Mouse (Mus musculus): Measurements from ENCODE around the gene Shd. TPM values are rescaled to one million over a fixed set of nuclear protein-coding genes. Genes with fewer than 3 reads are reported as not detected.
A peak's percentile ranks its signal among the peaks of the same experiment; 100 is the strongest.

Shd gene
- total and polyA plus RNA-seq, 3 experiments = 0.46 to 0.87 (median 0.47) TPM

DNA sequence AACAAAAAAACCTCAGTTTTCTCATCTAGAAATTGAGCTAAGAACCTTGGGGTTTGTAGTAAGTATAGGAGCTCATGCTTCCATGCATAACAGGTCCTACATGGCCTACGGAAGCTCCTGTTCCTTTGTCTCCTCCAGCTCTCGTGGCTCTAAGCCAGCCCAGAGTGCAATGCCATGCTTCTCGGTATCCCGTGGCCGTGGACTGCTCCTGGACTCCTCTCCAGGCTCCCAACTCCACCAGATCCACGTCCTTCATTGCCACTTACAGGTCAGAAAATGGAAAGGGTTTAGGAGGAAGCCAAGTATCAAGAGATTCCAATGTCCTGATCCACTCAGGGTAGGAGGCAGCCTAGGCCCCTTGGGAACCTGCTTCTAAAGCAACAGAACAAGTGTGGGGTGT, 16.5 kb upstream of the Shd start:
- Histone ChIP-seq H3K79me2 (replicated peaks; ENCODE audit: control insufficient read depth, extremely low read depth, insufficient read depth, poor library complexity, severe bottlenecking) (peaks cover 32% of the 10 kb centered on the region), H3K27me3 (replicated peaks) (no peaks in the 10 kb centered on the region), H3K36me3 (replicated peaks in 1 of 2; ENCODE audit: control insufficient read depth in 1 of 2, insufficient read depth in 1 of 2, low read length in 1 of 2) (peaks cover 28 to 37% of the 10 kb centered on the region in 2 experiments), H3K9me3 (replicated peaks; ENCODE audit: low read length) (no peaks in the 10 kb centered on the region), H3K27ac (ENCODE audit: insufficient read depth, low read depth) (peak overlapping the region; percentile 76), H3K9ac (ENCODE audit: insufficient read depth, low read depth) (peak overlapping the region; percentile 69), H3K4me2 (ENCODE audit: insufficient read depth, low read depth, poor library complexity, severe bottlenecking) (peak overlapping the region; percentile 81), H3K4me3 (replicated peaks in 1 of 3; ENCODE audit: low read depth in 2 of 3, low read length in 2 of 3, poor library complexity in 1 of 3) (peak overlapping the region; percentile 68 to 75 (median 72)), H3K4me1 (ENCODE audit: control insufficient read depth in 1 of 2, insufficient read depth in 2 of 2) (peaks cover 30 to 62% of the 10 kb centered on the region in 2 experiments)
- DNase-seq (ENCODE audit: extremely low read depth) = no peak
- TF ChIP-seq BHLHE40 (IDR thresholded peaks at IDR 0.05; ENCODE audit: low read depth, low read length) (no peak), NELFE (IDR thresholded peaks at IDR 0.05; ENCODE audit: low read depth, low read length) (no peak), USF1 (IDR thresholded peaks at IDR 0.05; ENCODE audit: low read depth, low read length) (no peak), CTCF (conservative IDR thresholded peaks at IDR 0.05 in 1 of 2, IDR thresholded peaks at IDR 0.05 in 1 of 2; ENCODE audit: low read depth in 2 of 2, low read length in 2 of 2) (no peak), MAX (IDR thresholded peaks at IDR 0.05; ENCODE audit: low read length) (no peak), CHD2 (IDR thresholded peaks at IDR 0.05; ENCODE audit: low read length) (no peak), JUN (IDR thresholded peaks at IDR 0.05; ENCODE audit: insufficient read depth, low read depth, low read length) (no peak), POLR2A (IDR thresholded peaks at IDR 0.05; ENCODE audit: low read depth, low read length) (no peak), SMC3 (IDR thresholded peaks at IDR 0.05; ENCODE audit: low read depth, low read length) (no peak), POLR2AphosphoS2 (IDR thresholded peaks at IDR 0.05; ENCODE audit: low read depth, low read length) (no peak), ETS1 (conservative IDR thresholded peaks at IDR 0.05; ENCODE audit: low read depth, low read length) (no peak), USF2 (conservative IDR thresholded peaks at IDR 0.05; ENCODE audit: low read depth, low read length) (no peak), MEF2A (IDR thresholded peaks at IDR 0.05; ENCODE audit: borderline replicate concordance, low read depth, low read length) (no peak), NRF1 (IDR thresholded peaks at IDR 0.05; ENCODE audit: low read depth, low read length) (no peak), MYC (IDR thresholded peaks at IDR 0.05; ENCODE audit: low read depth, low read length) (no peak), SIN3A (IDR thresholded peaks at IDR 0.05; ENCODE audit: low read length) (no peak)
- in situ Hi-C loops (cut with MboI; ENCODE audit: low pct_ligation_motif_present, low pct_unique_long_range_greater_than_20kb, low sequenced_read_pairs) = loop anchor here (10.0 kb wide), 1 partner anchor 59 kb away; the partner anchor contains the start of gene Zfp959
- dilution Hi-C loops (cut with MboI; ENCODE audit: extremely low pct_ligation_motif_present, extremely low pct_unique_long_range_greater_than_20kb, low sequenced_read_pairs) = no loop called here

DNA sequence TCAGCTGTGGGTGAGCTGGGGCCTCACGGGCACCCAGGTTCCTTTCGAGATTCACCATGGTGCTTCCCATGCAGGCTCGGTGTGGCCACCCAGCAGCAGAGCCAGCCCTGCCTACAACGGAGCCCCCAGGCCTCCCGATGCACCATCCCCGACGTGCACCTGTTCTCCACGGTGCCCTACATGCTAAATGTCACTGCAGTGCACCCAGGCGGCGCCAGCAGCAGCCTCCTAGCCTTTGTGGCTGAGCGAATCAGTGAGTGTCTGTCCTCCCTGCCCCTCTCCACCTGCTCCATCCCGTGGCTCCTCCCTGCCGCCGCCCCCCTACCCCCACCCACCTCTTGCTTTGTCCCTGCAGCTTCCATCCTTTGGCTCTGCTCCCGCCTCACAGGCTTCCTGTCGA, 16.0 kb upstream of the Shd start:
- H3K27me3 ChIP-seq (replicated peaks) = no peaks in the 10 kb centered on the region
- dilution Hi-C loops (cut with MboI; ENCODE audit: extremely low pct_ligation_motif_present, extremely low pct_unique_long_range_greater_than_20kb, low sequenced_read_pairs) = no loop called here
- H3K79me2 ChIP-seq (replicated peaks; ENCODE audit: control insufficient read depth, extremely low read depth, insufficient read depth, poor library complexity, severe bottlenecking) = peaks cover 32% of the 10 kb centered on the region
- H3K9ac ChIP-seq (ENCODE audit: insufficient read depth, low read depth) = peak overlapping the region; percentile 69
- no peaks in the 10 kb centered on the region for H3K9me3 ChIP-seq (replicated peaks; ENCODE audit: low read length)
- H3K36me3 ChIP-seq (replicated peaks in 1 of 2; ENCODE audit: control insufficient read depth in 1 of 2, insufficient read depth in 1 of 2, low read length in 1 of 2) = peaks cover 28 to 37% of the 10 kb centered on the region in 2 experiments
- peaks cover 30 to 60% of the 10 kb centered on the region in 2 experiments for H3K4me1 ChIP-seq (ENCODE audit: control insufficient read depth in 1 of 2, insufficient read depth in 2 of 2)
- peak overlapping the region; percentile 81 for H3K4me2 ChIP-seq (ENCODE audit: insufficient read depth, low read depth, poor library complexity, severe bottlenecking)
- DNase-seq (ENCODE audit: extremely low read depth) = peak; percentile 50
- in situ Hi-C loops (cut with MboI; ENCODE audit: low pct_ligation_motif_present, low pct_unique_long_range_greater_than_20kb, low sequenced_read_pairs) = loop anchor here (10.0 kb wide), 1 partner anchor 59 kb away; the partner anchor contains the start of gene Zfp959
- peak overlapping the region; percentile 76 for H3K27ac ChIP-seq (ENCODE audit: insufficient read depth, low read depth)
- H3K4me3 ChIP-seq (replicated peaks in 1 of 3; ENCODE audit: low read depth in 2 of 3, low read length in 2 of 3, poor library complexity in 1 of 3) = peak overlapping the region; percentile 68 to 75 (median 72)
- TF ChIP-seq GABPA (IDR thresholded peaks at IDR 0.05; ENCODE audit: insufficient replicate concordance, low read depth, low read length) (no peak), CTCF (conservative IDR thresholded peaks at IDR 0.05 in 1 of 2, IDR thresholded peaks at IDR 0.05 in 1 of 2; ENCODE audit: low read depth in 2 of 2, low read length in 2 of 2) (peak in 1 of 2 experiments; percentile 46; a peak in 2 of 4 replicates), SIN3A (IDR thresholded peaks at IDR 0.05; ENCODE audit: low read length) (no peak; the same call in 1 of the 2 replicates), IRF4 (IDR thresholded peaks at IDR 0.05; ENCODE audit: low read depth, low read length) (0 out of 2 replicates have a peak, but pooled peaks have one; percentile 31), TBP (conservative IDR thresholded peaks at IDR 0.05; ENCODE audit: low read depth, low read length) (0 out of 2 replicates have a peak, but pooled peaks have one; percentile 49), SMC3 (IDR thresholded peaks at IDR 0.05; ENCODE audit: low read depth, low read length) (peak; percentile 29), MYC (IDR thresholded peaks at IDR 0.05; ENCODE audit: low read depth, low read length) (0 out of 2 replicates have a peak, but pooled peaks have one; percentile 26), ZC3H11A (IDR thresholded peaks at IDR 0.05; ENCODE audit: low read depth, low read length) (no peak), MEF2A (IDR thresholded peaks at IDR 0.05; ENCODE audit: borderline replicate concordance, low read depth, low read length) (peak; percentile 32; the same call in 1 of the 2 replicates), MAX (IDR thresholded peaks at IDR 0.05; ENCODE audit: low read length) (peak; percentile 53; the same call in 1 of the 2 replicates), POLR2A (IDR thresholded peaks at IDR 0.05; ENCODE audit: low read depth, low read length) (peak; percentile 72), USF1 (IDR thresholded peaks at IDR 0.05; ENCODE audit: low read depth, low read length) (no peak), MXI1 (IDR thresholded peaks at IDR 0.05; ENCODE audit: low read depth, low read length) (peak; percentile 48), CHD2 (IDR thresholded peaks at IDR 0.05; ENCODE audit: low read length) (no peak), CHD1 (IDR thresholded peaks at IDR 0.05; ENCODE audit: low read depth, low read length) (no peak; the same call in 1 of the 2 replicates), MAFK (IDR thresholded peaks at IDR 0.05; ENCODE audit: insufficient replicate concordance, low read length) (no peak), NRF1 (IDR thresholded peaks at IDR 0.05; ENCODE audit: low read depth, low read length) (no peak), USF2 (conservative IDR thresholded peaks at IDR 0.05; ENCODE audit: low read depth, low read length) (no peak), JUND (conservative IDR thresholded peaks at IDR 0.05; ENCODE audit: low read depth, low read length) (no peak), HCFC1 (IDR thresholded peaks at IDR 0.05; ENCODE audit: low read depth, low read length) (no peak), ELF1 (IDR thresholded peaks at IDR 0.05; ENCODE audit: low read depth, low read length) (0 out of 2 replicates have a peak, but pooled peaks have one; percentile 16), RCOR1 (conservative IDR thresholded peaks at IDR 0.05; ENCODE audit: low read depth, low read length) (no peak), NELFE (IDR thresholded peaks at IDR 0.05; ENCODE audit: low read depth, low read length) (peak; percentile 51), JUN (IDR thresholded peaks at IDR 0.05; ENCODE audit: insufficient read depth, low read depth, low read length) (no peak), TCF12 (IDR thresholded peaks at IDR 0.05; ENCODE audit: low read depth, low read length) (peak; percentile 57; the same call in 1 of the 2 replicates), EP300 (IDR thresholded peaks at IDR 0.05; ENCODE audit: low read length) (no peak)
